Mouse (Mus musculus) liver, postnatal 0 days (tissue): ENCODE measurements at regions not wholly inside any gene's neighbourhood (a gene's known extent, or its start where the extent isn't known, plus 50 kb on each side); places are given as distances from the start of the nearest gene placed in this dataset.

ENCODE experiments used
- ATAC-seq: fragments of 200-750 bp; cut with Nextera tagmentation; 2 replicates; pipeline ENCODE4 v1.8.0; 2017; ENCODE audit warnings: mild to moderate bottlenecking, moderate library complexity
- DNase-seq: peaks from one replicate; pipeline ENCODE4 v3.0.0-alpha.2; 2016
- H3K27ac ChIP-seq: fragments of 300-500 bp; sonication (generic); 2 replicates; pipeline ENCODE4 v1.5.1; 2014; ENCODE audit warnings: antibody characterized with exemption, moderate library complexity, mild to moderate bottlenecking, low read depth
- H3K27me3 ChIP-seq: fragments of 300-500 bp; sonication (generic); 2 replicates; pipeline ENCODE4 v1.6.1; 2014; ENCODE audit warnings: low read length, control low read depth, mixed read lengths; ENCODE audit not compliant: insufficient read depth
- H3K36me3 ChIP-seq: fragments of 300-500 bp; sonication (generic); replicated peaks from 2 replicates; pipeline ENCODE4 v1.6.1; 2014; ENCODE audit warnings: mild to moderate bottlenecking, control low read depth, low read length, moderate library complexity, mixed read lengths; ENCODE audit not compliant: insufficient read depth
- H3K4me1 ChIP-seq: fragments of 300-500 bp; sonication (generic); 2 replicates; pipeline ENCODE4 v1.6.1; 2014; ENCODE audit warnings: antibody characterized with exemption, mild to moderate bottlenecking, control low read depth; ENCODE audit not compliant: insufficient read depth
- H3K4me2 ChIP-seq: fragments of 300-500 bp; sonication (generic); 2 replicates; pipeline ENCODE4 v1.6.1; 2014; ENCODE audit warnings: low read depth, mild to moderate bottlenecking, low read length, moderate library complexity, mixed read lengths
- H3K4me3 ChIP-seq: fragments of 300-500 bp; sonication (generic); 2 replicates; pipeline ENCODE4 v1.5.1; 2014; ENCODE audit warnings: low read depth, low read length
- H3K9ac ChIP-seq: fragments of 300-500 bp; sonication (generic); replicated peaks from 2 replicates; pipeline ENCODE4 v1.6.1; 2014; ENCODE audit warnings: mild to moderate bottlenecking, moderate library complexity
- H3K9me3 ChIP-seq: fragments of 300-500 bp; sonication (generic); 2 replicates; pipeline ENCODE4 v1.6.1; 2016; ENCODE audit warnings: mild to moderate bottlenecking, control low read depth, low read length, mixed read lengths
- CTCF ChIP-seq: sonication (generic); IDR thresholded peaks from 2 replicates; pipeline ENCODE4 v1.5.1; 2016; ENCODE audit warnings: antibody characterized with exemption, low read depth
- EP300 ChIP-seq: IDR thresholded peaks from 2 replicates; pipeline ENCODE4 v1.6.1; 2016; ENCODE audit warnings: antibody characterized with exemption, low read depth, mild to moderate bottlenecking
- WGBS: fragments of 180-500 bp; shearing (Covaris S2); extraction: QIAGEN DNeasy Blood & Tissue Kit; methylation state at CpG from one replicate; pipeline ENCODE4 v1.1.7; 2014; ENCODE audit not compliant: insufficient replicate concordance; 5-methylcytosine and 5-hydroxymethylcytosine counted together

DNA sequence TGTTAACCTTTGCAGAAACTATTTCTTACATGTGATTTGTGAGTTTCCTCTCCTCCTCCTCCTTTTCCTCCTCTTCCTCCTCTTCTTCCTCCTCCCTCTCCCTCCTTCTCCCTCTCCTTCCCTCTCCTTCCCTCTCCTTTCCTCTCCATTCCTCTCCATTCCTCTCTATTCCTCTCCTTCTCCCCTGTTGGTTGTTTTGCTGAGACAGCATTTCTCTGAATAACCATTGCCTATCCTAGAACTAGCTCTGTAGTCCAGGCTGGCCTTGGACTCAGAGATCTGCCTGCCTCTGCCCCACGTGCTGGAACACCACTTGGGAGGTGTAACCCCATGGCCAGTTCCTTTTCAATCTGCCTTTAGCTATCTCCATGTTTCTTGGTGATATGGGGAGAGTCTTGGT is 133.7 kb upstream of the Gdnf start:
- DNase-seq (no peak), ATAC-seq (no peak)
- Histone ChIP-seq H3K4me1 (no peaks in the 10 kb centered on the region), H3K4me2 (no peak overlapping the region), H3K9ac (no peak overlapping the region), H3K27ac (no peak overlapping the region), H3K36me3 (no peaks in the 10 kb centered on the region), H3K27me3 (no peaks in the 10 kb centered on the region), H3K4me3 (no peak overlapping the region), H3K9me3 (no peaks in the 10 kb centered on the region)
- TF ChIP-seq EP300 (no peak), CTCF (no peak)
- 72% methylated on average over 1 of the region's 1 CpGs for WGBS

GRCm38 (mm10) chr15:7678711-7679110 is 131.9 kb upstream of the Gdnf start:
- Histone ChIP-seq H3K4me3 (no peak overlapping the region), H3K4me1 (no peaks in the 10 kb centered on the region), H3K27me3 (no peaks in the 10 kb centered on the region), H3K9me3 (no peaks in the 10 kb centered on the region), H3K9ac (no peak overlapping the region), H3K27ac (no peak overlapping the region), H3K36me3 (no peaks in the 10 kb centered on the region), H3K4me2 (no peak overlapping the region)
- DNase-seq, result no peak
- 77% methylated on average over 8 of the region's 8 CpGs for WGBS
- ATAC-seq, result no peak
- no peak for TF ChIP-seq EP300
- TF ChIP-seq CTCF, result no peak

GRCm38 (mm10) chr15:7681011-7681410 is 129.6 kb upstream of the Gdnf start:
- Histone ChIP-seq H3K27me3 (no peaks in the 10 kb centered on the region), H3K9me3 (no peaks in the 10 kb centered on the region), H3K9ac (no peak overlapping the region), H3K4me3 (no peak overlapping the region), H3K4me2 (no peak overlapping the region), H3K4me1 (no peaks in the 10 kb centered on the region), H3K27ac (no peak overlapping the region), H3K36me3 (no peaks in the 10 kb centered on the region)
- no peak for ATAC-seq
- no peak for TF ChIP-seq CTCF
- no peak for TF ChIP-seq EP300
- no peak for DNase-seq
- 69% methylated on average over 4 of the region's 4 CpGs for WGBS

DNA sequence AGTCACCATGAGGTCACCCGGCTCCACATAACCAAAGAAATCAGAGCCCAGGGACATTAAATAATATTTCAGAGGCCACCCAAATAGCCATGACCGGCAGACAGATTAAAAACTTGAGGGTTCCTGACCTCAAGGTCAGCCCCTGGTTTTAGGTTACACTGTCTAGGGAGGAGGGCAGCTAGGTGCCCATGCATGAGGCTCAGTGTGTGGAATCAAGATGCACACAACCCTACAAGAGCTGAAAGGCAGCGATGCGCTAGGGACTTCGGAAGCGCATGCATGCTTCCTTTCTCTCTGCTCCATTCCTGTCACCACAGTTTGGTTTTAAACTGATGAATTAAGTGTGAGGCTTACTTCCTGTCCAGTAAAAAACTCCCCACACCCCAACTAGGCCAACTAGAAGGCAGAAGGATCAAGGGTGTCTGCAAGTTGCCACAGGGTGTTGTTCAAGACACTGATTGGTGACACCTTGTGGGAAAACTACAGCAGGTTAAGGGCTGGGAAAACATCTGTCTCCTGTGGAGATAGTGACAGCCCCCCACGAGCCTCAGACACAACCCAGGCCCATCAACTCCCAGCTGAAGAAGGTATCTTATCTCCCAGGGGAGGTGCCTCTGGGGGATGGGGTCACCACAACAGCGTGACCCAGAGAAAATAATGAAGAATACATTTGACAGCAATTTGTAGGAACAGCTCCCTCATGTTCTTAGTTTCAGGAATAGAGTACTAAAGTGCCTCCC is 127.2 kb upstream of the Gdnf start:
- DNase-seq, result no peak
- H3K27ac ChIP-seq, result no peak overlapping the region
- 63% methylated on average over 8 of the region's 8 CpGs for WGBS

GRCm38 (mm10) chr15:7691251-7691650 is 119.4 kb upstream of the Gdnf start:
- ATAC-seq (no peak), DNase-seq (no peak)
- H3K27ac ChIP-seq, result no peak overlapping the region
- H3K9me3 ChIP-seq, result no peaks in the 10 kb centered on the region
- WGBS, result 75% methylated on average over 1 of the region's 1 CpGs
- H3K4me1 ChIP-seq, result no peaks in the 10 kb centered on the region
- no peaks in the 10 kb centered on the region for H3K36me3 ChIP-seq
- H3K4me3 ChIP-seq, result no peak overlapping the region
- no peak overlapping the region for H3K9ac ChIP-seq
- TF ChIP-seq CTCF (no peak), EP300 (no peak)
- H3K4me2 ChIP-seq, result no peak overlapping the region
- H3K27me3 ChIP-seq, result no peaks in the 10 kb centered on the region

More for the DNA sequence above, 127.2 kb upstream of the Gdnf start:
- Histone ChIP-seq H3K9me3 (no peaks in the 10 kb centered on the region), H3K4me3 (no peak overlapping the region), H3K36me3 (no peaks in the 10 kb centered on the region), H3K9ac (no peak overlapping the region), H3K4me1 (no peaks in the 10 kb centered on the region), H3K4me2 (no peak overlapping the region), H3K27me3 (no peaks in the 10 kb centered on the region)
- no peak for ATAC-seq
- no peak for TF ChIP-seq EP300
- no peak for TF ChIP-seq CTCF

DNA sequence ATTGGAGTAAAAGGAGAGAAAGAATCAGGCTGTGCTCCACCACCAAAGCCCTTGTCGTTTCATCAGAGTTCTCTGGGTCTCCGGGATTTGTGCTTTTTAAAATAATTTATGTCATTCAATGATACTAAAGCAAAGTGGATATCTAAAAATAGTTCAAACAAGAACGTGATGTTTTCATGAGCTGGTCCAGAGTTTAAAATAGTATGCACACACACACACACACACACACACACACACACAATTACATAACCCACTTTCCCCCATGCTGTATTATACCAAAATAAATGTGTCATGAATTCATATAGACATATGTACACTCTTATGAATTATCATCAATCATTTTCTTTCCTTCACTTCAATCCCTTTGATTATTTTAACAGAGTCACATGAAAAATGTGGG is 118.5 kb upstream of the Gdnf start:
- H3K27ac ChIP-seq, result no peak overlapping the region
- H3K4me3 ChIP-seq, result no peak overlapping the region
- no peak overlapping the region for H3K9ac ChIP-seq
- WGBS, result 61% methylated on average over 3 of the region's 3 CpGs
- H3K36me3 ChIP-seq, result no peaks in the 10 kb centered on the region
- no peaks in the 10 kb centered on the region for H3K4me1 ChIP-seq
- no peaks in the 10 kb centered on the region for H3K27me3 ChIP-seq
- DNase-seq (no peak), ATAC-seq (no peak)
- TF ChIP-seq EP300 (no peak), CTCF (no peak)
- H3K4me2 ChIP-seq, result no peak overlapping the region
- no peaks in the 10 kb centered on the region for H3K9me3 ChIP-seq
